11 mouse cellular contexts compared by ENCODE assay signal in the genomic region with DNA sequence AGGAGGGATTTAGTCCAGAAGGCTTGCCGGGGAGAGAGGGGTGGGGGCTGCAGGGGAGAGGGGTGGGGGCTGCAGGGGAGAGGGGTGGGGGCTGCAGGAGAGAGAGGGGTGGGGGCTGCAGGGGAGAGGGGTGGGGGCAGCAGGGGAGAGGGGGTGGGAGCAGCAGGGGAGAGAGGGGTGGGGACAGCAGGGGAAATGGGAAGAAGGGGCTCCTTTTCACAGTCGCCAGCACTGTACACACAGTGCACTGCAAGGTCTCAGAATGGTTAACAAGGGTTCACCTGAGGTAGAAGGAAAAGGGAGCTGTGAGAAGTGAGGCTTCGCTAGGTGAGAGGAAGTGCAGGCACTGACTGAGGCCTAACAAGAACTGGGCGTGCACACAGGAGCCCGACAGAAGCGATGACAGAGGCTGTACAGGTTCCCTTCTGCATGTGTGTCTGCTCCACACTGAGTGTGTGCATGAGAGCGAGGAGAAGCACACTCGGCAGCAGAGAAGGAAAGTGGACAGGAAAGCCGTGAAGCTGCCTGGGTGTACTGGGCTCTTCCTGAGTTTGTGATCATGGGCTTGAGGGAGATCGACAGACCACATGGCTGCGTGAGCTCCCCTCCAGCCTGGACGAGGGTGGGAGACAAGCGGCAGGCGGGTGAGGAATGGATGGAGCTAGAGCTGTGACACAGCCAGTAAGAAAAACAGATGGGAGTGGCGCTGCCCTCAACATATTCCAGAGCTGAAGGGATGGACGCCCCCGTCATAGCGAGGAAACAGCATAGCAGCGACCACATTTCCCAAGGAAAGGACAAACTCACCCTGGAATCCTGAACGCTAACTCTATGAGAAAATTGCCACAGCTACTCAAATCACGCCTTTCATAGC. TPM values are rescaled to one million over a fixed set of nuclear protein-coding genes. Genes with fewer than 3 reads are reported as not detected.
DNase-seq lines count a peak whose midpoint lies in the region; ATAC-seq and TF ChIP-seq lines count a peak whose summit lies in the region.
"Had no signal": no experiment of that assay in that cellular context is flagged by ENCODE, and none has a peak within 500 bp of the region (broad histone marks: within the 10 kb centered on the region; RNA-seq: fewer than 3 reads in every experiment).

No protein-coding gene starts in this region.

- H3K9me3 ChIP-seq in heart, embryonic 11.5 days (replicated peaks; ENCODE audit: control insufficient read depth, low read length): no peaks in the 10 kb centered on the region
- H3K9me3 ChIP-seq in neural tube, embryonic 11.5 days (ENCODE audit: control insufficient read depth, low read length): no peaks in the 10 kb centered on the region
- no peaks in the 10 kb centered on the region for H3K9me3 ChIP-seq in intestine, postnatal 0 days (ENCODE audit: control insufficient read depth)
- no peaks in the 10 kb centered on the region for H3K9me3 ChIP-seq in stomach, postnatal 0 days (ENCODE audit: control insufficient read depth, low read length)

- ATAC-seq in heart, embryonic 11.5 days (replicated peaks; ENCODE audit: insufficient number of reproducible peaks, low FRiP score, low TSS enrichment): peak; percentile 11; the same call in 1 of the 2 replicates
- no peak for ATAC-seq in neural tube, embryonic 11.5 days (ENCODE audit: insufficient read depth, low FRiP score, low TSS enrichment)
- ATAC-seq in intestine, postnatal 0 days: peak; percentile 3; the same call in 1 of the 2 replicates
- peak; percentile 45 for ATAC-seq in stomach, postnatal 0 days (ENCODE audit: low FRiP score, low TSS enrichment)
- no peak for ATAC-seq in megakaryocyte-erythroid progenitor cell, adult 5-6 weeks (replicated peaks; ENCODE audit: low FRiP score, low TSS enrichment, poor library complexity, severe bottlenecking)

- H3K4me3 ChIP-seq in heart, embryonic 11.5 days (ENCODE audit: low read depth, low read length): no peak overlapping the region
- H3K4me3 ChIP-seq in neural tube, embryonic 11.5 days (ENCODE audit: low read depth, low read length): no peak overlapping the region
- no peak overlapping the region for H3K4me3 ChIP-seq in intestine, postnatal 0 days (ENCODE audit: low read depth, low read length)
- H3K4me3 ChIP-seq in stomach, postnatal 0 days (ENCODE audit: low read depth, low read length): no peak overlapping the region

- no peak for DNase-seq in heart, postnatal 14 days
- DNase-seq in neural tube, embryonic 11.5 days (ENCODE audit: low spot score): peak; percentile 34
- no peak for DNase-seq in neural tube, embryonic 10.5 days (ENCODE audit: extremely low spot score, low spot score)
- peak; percentile 48 for DNase-seq in stomach, postnatal 0 days (ENCODE audit: low spot score)
- DNase-seq in testis, postnatal 14 days (ENCODE audit: low spot score): no peak
- DNase-seq: cerebellum, postnatal 14 days had no signal

- H3K9ac ChIP-seq in heart, embryonic 11.5 days (ENCODE audit: low read depth, low read length): peak overlapping the region; percentile 50; the same call in 1 of the 2 replicates
- no peak overlapping the region for H3K9ac ChIP-seq in neural tube, embryonic 11.5 days (ENCODE audit: low read length)
- H3K9ac ChIP-seq in intestine, postnatal 0 days (ENCODE audit: low read depth, low read length): 0 out of 2 replicates have a peak overlapping the region, but pooled peaks have one; percentile 31
- no peak overlapping the region for H3K9ac ChIP-seq in stomach, postnatal 0 days (ENCODE audit: low read length)

- peak overlapping the region; percentile 43 for H3K4me2 ChIP-seq in heart, embryonic 11.5 days
- H3K4me2 ChIP-seq in neural tube, embryonic 11.5 days (ENCODE audit: low read depth): no peak overlapping the region
- peak overlapping the region; percentile 40; the same call in 1 of the 2 replicates for H3K4me2 ChIP-seq in intestine, postnatal 0 days (replicated peaks; ENCODE audit: low read depth)
- H3K4me2 ChIP-seq in stomach, postnatal 0 days (replicated peaks; ENCODE audit: low read depth): no peak overlapping the region

- no peaks in the 10 kb centered on the region for H3K27me3 ChIP-seq in heart, embryonic 11.5 days (ENCODE audit: control insufficient read depth, insufficient read depth, low read length)
- no peaks in the 10 kb centered on the region for H3K27me3 ChIP-seq in neural tube, embryonic 11.5 days (ENCODE audit: control insufficient read depth, insufficient read depth, low read length)
- H3K27me3 ChIP-seq in intestine, postnatal 0 days (replicated peaks; ENCODE audit: control insufficient read depth, insufficient read depth, low read length): no peaks in the 10 kb centered on the region
- H3K27me3 ChIP-seq in stomach, postnatal 0 days (ENCODE audit: control insufficient read depth, insufficient read depth, low read length): no peaks in the 10 kb centered on the region
- H3K27me3 ChIP-seq: CH12.LX had no signal

- peak overlapping the region; percentile 88 for H3K27ac ChIP-seq in heart, embryonic 11.5 days (ENCODE audit: low read depth, low read length)
- H3K27ac ChIP-seq in neural tube, embryonic 11.5 days (ENCODE audit: low read depth, low read length): no peak overlapping the region
- peak overlapping the region; percentile 76 for H3K27ac ChIP-seq in intestine, postnatal 0 days (ENCODE audit: low read depth, low read length)
- H3K27ac ChIP-seq in stomach, postnatal 0 days (replicated peaks): peak overlapping the region; percentile 78

- peaks cover 2% of the 10 kb centered on the region; the same call in 1 of the 2 replicates for H3K36me3 ChIP-seq in heart, embryonic 11.5 days (ENCODE audit: control insufficient read depth, insufficient read depth, low read length)
- no peaks in the 10 kb centered on the region for H3K36me3 ChIP-seq in neural tube, embryonic 11.5 days (ENCODE audit: control insufficient read depth, insufficient read depth, low read length)
- peaks cover 12% of the 10 kb centered on the region; the same call in 1 of the 2 replicates for H3K36me3 ChIP-seq in intestine, postnatal 0 days (ENCODE audit: control insufficient read depth, insufficient read depth)
- no peaks in the 10 kb centered on the region; the same call in 1 of the 2 replicates for H3K36me3 ChIP-seq in stomach, postnatal 0 days (ENCODE audit: control insufficient read depth, insufficient read depth, low read length)

- WGBS in heart, embryonic 11.5 days (ENCODE audit: insufficient replicate concordance): 25% methylated on average over 21 of the region's 21 CpGs
- 66% methylated on average over 20 of the region's 21 CpGs for WGBS in neural tube, embryonic 11.5 days
- WGBS in intestine, postnatal 0 days: 48% methylated on average over 21 of the region's 21 CpGs
- WGBS in stomach, postnatal 0 days: 39% methylated on average over 21 of the region's 21 CpGs

- peaks cover 66% of the 10 kb centered on the region for H3K4me1 ChIP-seq in heart, embryonic 11.5 days (ENCODE audit: control insufficient read depth, insufficient read depth, low read length)
- H3K4me1 ChIP-seq in neural tube, embryonic 11.5 days (ENCODE audit: control insufficient read depth, insufficient read depth, low read length): no peaks in the 10 kb centered on the region
- H3K4me1 ChIP-seq in intestine, postnatal 0 days (replicated peaks; ENCODE audit: control insufficient read depth, insufficient read depth, low read length): peaks cover 16% of the 10 kb centered on the region
- peaks cover 10% of the 10 kb centered on the region; the same call in 1 of the 2 replicates for H3K4me1 ChIP-seq in stomach, postnatal 0 days (replicated peaks; ENCODE audit: control insufficient read depth, insufficient read depth)

- intact Hi-C loops in heart, postnatal 14 days (cut with DNase I): loop anchor here (5.0 kb wide), 1 partner anchor 34 kb away; no protein-coding TSS in a partner anchor

- TF ChIP-seq EP300 in stomach, postnatal 0 days (optimal IDR thresholded peaks at IDR 0.05): no peak

- TF ChIP-seq CTCF in intestine, postnatal 0 days (IDR thresholded peaks at IDR 0.05; ENCODE audit: low read depth): no peak
- TF ChIP-seq CTCF in stomach, postnatal 0 days (IDR thresholded peaks at IDR 0.05; ENCODE audit: low read depth): no peak

RNA-seq across cellular contexts. Expression of gene Ube4b, which starts 29.9 kb away (rescaled TPM):
- polyA plus RNA-seq in heart, embryonic 11.5 days (2014; fragmentation: Nextera tagmentation; extraction: Ambion mirVana): 36.3 and 41.3 TPM in 2 replicates
- 10 to 100 TPM; 46.3 to 58.6 TPM for total RNA-seq in heart, postnatal 14 days (2021)
- polyA plus RNA-seq in neural tube, embryonic 11.5 days (2014; fragmentation: Nextera tagmentation; extraction: Ambion mirVana): 61.4 and 68.8 TPM in 2 replicates
- 47.2 and 47.6 TPM in 2 replicates for polyA plus RNA-seq in intestine, postnatal 0 days (2015; fragmentation: Nextera tagmentation; extraction: Ambion mirVana)
- polyA plus RNA-seq in stomach, postnatal 0 days (2015; fragmentation: Nextera tagmentation; extraction: Ambion mirVana): 14.4 and 15.8 TPM in 2 replicates
- total RNA-seq in megakaryocyte-erythroid progenitor cell, adult 5-6 weeks (2014; fragmentation: Nextera tagmentation): 65.7 and 65.9 TPM in 2 replicates
- 24.1 and 34.2 TPM in 2 replicates for total RNA-seq in megakaryocyte-erythroid progenitor cell, adult 5-6 weeks (2017)

RNA-seq across cellular contexts. Expression of gene Rbp7, which starts 58.1 kb away (rescaled TPM):
- 1.2 and 2.5 TPM in 2 replicates for polyA plus RNA-seq in heart, embryonic 11.5 days (2014; fragmentation: Nextera tagmentation; extraction: Ambion mirVana)
- total RNA-seq in heart, postnatal 14 days (2021): 10 to 100 TPM; 75.7 to 77.1 TPM
- polyA plus RNA-seq in neural tube, embryonic 11.5 days (2014; fragmentation: Nextera tagmentation; extraction: Ambion mirVana): not detected in 2 replicates
- polyA plus RNA-seq in intestine, postnatal 0 days (2015; fragmentation: Nextera tagmentation; extraction: Ambion mirVana): 3.8 and 4.0 TPM in 2 replicates
- 6.3 and 7.7 TPM in 2 replicates for polyA plus RNA-seq in stomach, postnatal 0 days (2015; fragmentation: Nextera tagmentation; extraction: Ambion mirVana)
- total RNA-seq in megakaryocyte-erythroid progenitor cell, adult 5-6 weeks (2014; fragmentation: Nextera tagmentation): not detected in 2 replicates
- not detected in 2 replicates for total RNA-seq in megakaryocyte-erythroid progenitor cell, adult 5-6 weeks (2017)
- total RNA-seq: CH12.LX; left cerebral cortex, adult 8-10 months had no signal

Comparison
In these comparisons a context has a peak if more than half of its experiments do, and no peak if none do; other contexts are left out.
1. DNase-seq: peak in neural tube, embryonic 11.5 days (single experiment) and stomach, postnatal 0 days (single experiment); none in heart, postnatal 14 days (0 of 2), neural tube, embryonic 10.5 days (single experiment) and testis, postnatal 14 days (single experiment).
2. ATAC-seq: peak in heart, embryonic 11.5 days (single experiment), intestine, postnatal 0 days (single experiment) and stomach, postnatal 0 days (single experiment); none in neural tube, embryonic 11.5 days (single experiment) and megakaryocyte-erythroid progenitor cell, adult 5-6 weeks (single experiment).
3. H3K4me2 ChIP-seq: peak in heart, embryonic 11.5 days (single experiment) and intestine, postnatal 0 days (single experiment); none in neural tube, embryonic 11.5 days (single experiment) and stomach, postnatal 0 days (single experiment).
4. H3K9ac ChIP-seq: peak in heart, embryonic 11.5 days (single experiment) and intestine, postnatal 0 days (single experiment); none in neural tube, embryonic 11.5 days (single experiment) and stomach, postnatal 0 days (single experiment).